Mouse (Mus musculus) hematopoietic stem cell, adult 5-6 weeks (primary cell): ENCODE measurements around the gene Gm39115. TPM values are rescaled to one million over a fixed set of nuclear protein-coding genes. Genes with fewer than 3 reads are reported as not detected.
"Not testable (repeated sequence)": the region's sequence is repeated elsewhere in the genome, so short reads cannot be mapped to it uniquely, and the experiment has no call there.

ENCODE experiments used
- ATAC-seq, 2 experiments: fragments of 125-278 bp in 1 of 2; replicated peaks in 1 of 2; 2 replicates each; pipeline ENCODE4 v1.8.0; 2016 to 2017; ENCODE audit warnings: inconsistent platforms in 2 of 2, mild to moderate bottlenecking in 2 of 2, moderate number of reproducible peaks in 2 of 2, low read depth in 1 of 2, moderate TSS enrichment in 1 of 2; ENCODE audit not compliant: low FRiP score in 2 of 2, poor library complexity in 2 of 2, severe bottlenecking in 2 of 2, insufficient read depth in 1 of 2, low TSS enrichment in 1 of 2
- total RNA-seq: library from RNA; stranded (forward); fragments of 172-1452, 232-1000 nt; gene quantifications from 2 replicates; pipeline ENCODE4 v1.2.3, GENCODE M21; 2017

Gm39115 gene
- not detected in 2 replicates for total RNA-seq

DNA sequence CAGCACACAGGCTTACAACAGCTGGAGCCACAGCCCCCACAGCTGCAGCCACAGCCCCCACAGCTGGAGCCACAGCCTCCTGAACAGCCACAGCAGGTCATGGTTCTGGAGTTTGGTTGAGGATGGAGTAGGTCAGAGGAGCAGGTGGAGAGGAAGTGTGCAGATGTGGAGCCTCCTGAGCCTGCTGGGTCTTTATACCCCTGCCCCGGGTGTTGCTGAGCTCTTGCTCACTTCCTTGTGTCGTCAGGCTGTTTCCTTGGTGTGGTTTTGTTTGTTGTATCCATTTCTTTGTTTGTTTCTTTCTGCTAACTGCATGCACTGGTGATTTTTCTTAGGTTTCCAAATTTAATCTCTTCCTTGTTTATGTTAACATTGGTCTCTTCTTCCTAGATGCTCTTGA is at the start of gene Gm39115:
Gm39115 (minus strand) TSS at position 101 of the 400 bp plus-strand sequence.
- not testable (repeated sequence) for ATAC-seq

GRCm38 (mm10) chr7:142181021-142181420 is 45.2 kb upstream of the Gm39115 start:
- no peak for ATAC-seq

DNA sequence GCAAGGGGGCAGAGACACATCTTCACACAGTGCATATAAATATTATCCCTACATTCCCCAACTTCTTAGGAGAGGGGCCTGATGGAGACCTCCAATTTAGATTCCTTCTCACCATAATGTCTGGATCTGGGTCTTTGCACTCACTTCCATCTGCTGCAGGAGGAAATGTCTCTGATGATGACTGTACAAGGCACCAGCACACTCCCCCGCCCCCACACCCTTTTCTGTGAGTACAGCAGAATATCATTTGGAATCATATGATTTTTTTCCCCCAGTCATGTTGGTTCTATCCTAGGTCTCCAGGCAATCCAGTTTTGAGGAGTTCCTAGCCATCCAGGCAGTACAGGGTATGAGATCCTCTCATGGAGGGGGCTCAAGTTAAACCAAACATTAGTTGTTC is 42.9 kb upstream of the Gm39115 start:
- ATAC-seq: no peak

GRCm38 (mm10) chr7:142175905-142176304 is 40.1 kb upstream of the Gm39115 start, which contains the start of gene Krtap5-2:
Gene Krtap5-2, minus strand, starts transcription at chr7:142176005.
- ATAC-seq: not testable (repeated sequence)

- peak in 1 of 2 experiments; percentile 29; a peak in 1 of 4 replicates for ATAC-seq
These were observed 34.0 kb upstream of the Gm39115 start for GRCm38 (mm10) chr7:142169836-142170235.

GRCm38 (mm10) chr7:142165639-142166038 is 29.8 kb upstream of the Gm39115 start, which contains the start of gene Gm4553:
Gene Gm4553, minus strand, starts transcription at chr7:142165739.
- ATAC-seq: not testable (repeated sequence)

DNA sequence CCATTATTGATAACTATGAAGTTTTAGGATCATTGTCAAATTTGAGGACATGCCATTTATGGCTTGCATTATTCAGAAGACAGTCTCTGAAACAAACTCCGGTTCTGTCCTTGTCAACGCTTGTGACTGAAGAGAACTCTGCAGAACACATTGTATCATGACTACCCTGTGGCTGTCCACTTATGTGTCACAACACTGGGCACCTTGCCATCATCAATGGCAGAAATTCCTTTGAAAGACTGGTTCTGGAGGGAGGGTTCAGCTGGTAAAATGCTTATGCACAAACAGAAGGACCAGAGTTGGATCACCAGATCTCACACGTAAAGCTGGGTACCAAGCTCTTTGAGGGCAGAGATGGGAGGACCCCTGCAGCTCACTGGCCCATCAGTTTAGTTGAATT is 23.5 kb upstream of the Gm39115 start:
- no peak for ATAC-seq

- ATAC-seq: not testable (repeated sequence)
These were observed 21.2 kb upstream of the Gm39115 start, which contains the start of gene Gm29735 for GRCm38 (mm10) chr7:142157013-142157412. Gene Gm29735, minus strand, starts transcription at chr7:142157113.

GRCm38 (mm10) chr7:142155308-142155707 is 19.5 kb upstream of the Gm39115 start:
- ATAC-seq: no peak

- no peak for ATAC-seq
These were observed 16.4 kb upstream of the Gm39115 start for GRCm38 (mm10) chr7:142152191-142152590.

DNA sequence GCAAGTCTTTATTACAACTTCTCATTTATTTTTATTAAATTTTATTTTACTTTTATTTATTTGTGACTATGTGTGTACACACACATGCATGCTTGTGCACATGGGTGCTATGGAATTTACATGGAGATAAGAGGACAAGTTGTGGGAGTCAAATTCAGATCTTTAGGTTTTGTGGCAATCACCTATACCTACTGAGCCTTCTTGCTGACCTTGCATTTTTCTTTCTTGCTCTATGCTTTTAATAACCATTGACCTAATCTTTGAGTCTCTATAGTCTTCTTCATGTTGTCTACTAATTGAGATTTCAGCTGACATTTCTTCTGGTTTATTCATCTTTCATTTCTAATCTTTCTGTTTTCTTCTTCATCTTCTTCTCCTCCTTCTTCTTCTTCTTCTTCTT is 12.8 kb upstream of the Gm39115 start:
- ATAC-seq: no peak

DNA sequence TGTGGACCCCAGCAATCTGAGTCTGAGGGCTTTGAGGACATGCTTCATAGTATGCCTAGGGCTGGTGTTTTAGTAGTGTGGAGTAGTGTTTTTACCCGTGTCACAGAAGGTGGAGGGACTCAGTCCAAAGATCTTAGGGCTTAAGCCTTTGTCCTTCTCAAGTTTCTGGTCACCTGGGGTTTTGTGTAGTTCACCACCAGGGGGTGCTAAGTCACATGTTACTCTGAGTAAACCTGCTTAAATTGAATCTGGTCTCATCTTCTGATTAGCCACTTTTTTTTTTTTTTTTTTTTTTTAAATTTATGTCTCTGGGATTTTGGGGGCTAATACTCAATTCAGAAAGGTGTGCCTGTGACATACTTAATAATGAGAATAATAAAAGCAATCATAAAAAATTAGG is 10.2 kb upstream of the Gm39115 start:
- ATAC-seq: no peak

- ATAC-seq: no peak
These were observed 9.6 kb upstream of the Gm39115 start for GRCm38 (mm10) chr7:142145413-142145940.

GRCm38 (mm10) chr7:142144507-142144906 is 8.7 kb upstream of the Gm39115 start, which contains the start of gene Gm45337:
Gene Gm45337, minus strand, starts transcription at chr7:142144607.
- ATAC-seq: no peak

GRCm38 (mm10) chr7:142143506-142144010 is 7.7 kb upstream of the Gm39115 start:
- peak; percentile 32 to 49; a peak in 3 of 4 replicates for ATAC-seq

- ATAC-seq: no peak
These were observed 4.9 kb upstream of the Gm39115 start for GRCm38 (mm10) chr7:142140696-142141095.

- ATAC-seq: no peak
These were observed 1.4 kb downstream of the Gm39115 start for GRCm38 (mm10) chr7:142134206-142134995.

DNA sequence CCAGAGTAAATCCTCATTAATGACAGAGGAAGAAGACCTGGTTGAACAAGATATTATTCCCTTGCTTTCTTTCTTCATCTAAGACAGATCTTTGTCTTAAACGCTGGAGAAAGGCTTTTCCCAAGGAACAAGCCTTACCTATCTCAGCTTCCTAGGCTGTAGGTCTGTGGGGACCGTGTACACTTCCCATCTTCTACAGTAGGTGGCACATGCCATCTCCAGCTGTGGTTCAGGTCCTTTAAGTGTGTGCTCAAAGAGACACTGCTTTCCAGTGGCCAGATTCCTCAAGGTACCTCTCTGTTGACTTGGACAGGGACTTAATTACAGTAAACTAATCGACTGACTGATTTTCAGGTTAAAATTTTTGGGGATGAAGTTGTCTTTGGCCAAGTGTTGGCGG is 7.0 kb downstream of the Gm39115 start:
- ATAC-seq: no peak
